Mouse (Mus musculus): ENCODE measurements around the gene Fxyd7. TPM values are rescaled to one million over a fixed set of nuclear protein-coding genes. Genes with fewer than 3 reads are reported as not detected.

The Fxyd7 gene
- polyA plus RNA-seq, 1 experiment from 2014 or later, result 20.0 TPM

- Histone ChIP-seq H3K36me3 (no peaks in the 10 kb centered on the region), H3K4me1 (peaks cover 40% of the 10 kb centered on the region), H3K9ac (no peak overlapping the region), H3K27ac (no peak overlapping the region), H3K27me3 (peaks cover 36% of the 10 kb centered on the region), H3K9me3 (no peaks in the 10 kb centered on the region), H3K4me2 (replicated peaks) (no peak overlapping the region), H3K4me3 (no peak overlapping the region)
- 79% methylated on average over 7 of the region's 7 CpGs for WGBS
- no peak for ATAC-seq (ENCODE audit: low FRiP score, low read depth)
Observed at GRCm38 (mm10) chr7:31056448-31056847, 5.2 kb upstream of the Fxyd7 start.

GRCm38 (mm10) chr7:31055883-31056282 is 4.6 kb upstream of the Fxyd7 start:
- Histone ChIP-seq H3K4me1 (peaks cover 46% of the 10 kb centered on the region), H3K9me3 (no peaks in the 10 kb centered on the region), H3K27me3 (peaks cover 41% of the 10 kb centered on the region), H3K9ac (no peak overlapping the region), H3K27ac (peak overlapping the region; percentile 22; the same call in 1 of the 2 replicates), H3K4me3 (no peak overlapping the region), H3K4me2 (replicated peaks) (peak overlapping the region; percentile 60; the same call in 1 of the 2 replicates), H3K36me3 (no peaks in the 10 kb centered on the region)
- ATAC-seq (ENCODE audit: low FRiP score, low read depth), result no peak
- 25% methylated on average over 3 of the region's 4 CpGs for WGBS

- peak; percentile 85 for ATAC-seq (ENCODE audit: low FRiP score, low read depth)
- Histone ChIP-seq H3K4me2 (replicated peaks) (peak overlapping the region; percentile 60), H3K9ac (peak overlapping the region; percentile 46; the same call in 1 of the 2 replicates), H3K9me3 (no peaks in the 10 kb centered on the region), H3K4me3 (peak overlapping the region; percentile 29), H3K4me1 (peaks cover 51% of the 10 kb centered on the region), H3K27ac (peak overlapping the region; percentile 63), H3K27me3 (peaks cover 46% of the 10 kb centered on the region), H3K36me3 (no peaks in the 10 kb centered on the region)
- WGBS, result 6% methylated on average over 10 of the region's 10 CpGs
Observed at GRCm38 (mm10) chr7:31055354-31055824, 4.1 kb upstream of the Fxyd7 start.

- 45% methylated on average over 11 of the region's 11 CpGs for WGBS
- peak overlapping the region; percentile 29 for H3K4me3 ChIP-seq
- peaks cover 57% of the 10 kb centered on the region for H3K4me1 ChIP-seq
- no peaks in the 10 kb centered on the region for H3K9me3 ChIP-seq
- H3K36me3 ChIP-seq, result no peaks in the 10 kb centered on the region
- peaks cover 52% of the 10 kb centered on the region for H3K27me3 ChIP-seq
- peak overlapping the region; percentile 60 for H3K4me2 ChIP-seq (replicated peaks)
- H3K9ac ChIP-seq, result peak overlapping the region; percentile 46
- H3K27ac ChIP-seq, result peak overlapping the region; percentile 63; the same call in 1 of the 2 replicates
- ATAC-seq (ENCODE audit: low FRiP score, low read depth), result peak; percentile 1; the same call in 1 of the 2 replicates
Observed at GRCm38 (mm10) chr7:31054661-31055320, 3.5 kb upstream of the Fxyd7 start.

- H3K9me3 ChIP-seq, result no peaks in the 10 kb centered on the region
- no peak for ATAC-seq (ENCODE audit: low FRiP score, low read depth)
- H3K27ac ChIP-seq, result no peak overlapping the region
- no peak overlapping the region for H3K9ac ChIP-seq
- peak overlapping the region; percentile 60 for H3K4me2 ChIP-seq (replicated peaks)
- no peaks in the 10 kb centered on the region for H3K36me3 ChIP-seq
- H3K4me3 ChIP-seq, result no peak overlapping the region
- peaks cover 60% of the 10 kb centered on the region for H3K27me3 ChIP-seq
- peaks cover 65% of the 10 kb centered on the region for H3K4me1 ChIP-seq
- 22% methylated on average over 10 of the region's 10 CpGs for WGBS
Observed at GRCm38 (mm10) chr7:31053882-31054447, 2.7 kb upstream of the Fxyd7 start.

GRCm38 (mm10) chr7:31052636-31053434 is 1.6 kb upstream of the Fxyd7 start:
- no peak overlapping the region for H3K27ac ChIP-seq
- H3K4me2 ChIP-seq (replicated peaks), result peak overlapping the region; percentile 60
- H3K9me3 ChIP-seq, result no peaks in the 10 kb centered on the region
- H3K36me3 ChIP-seq, result no peaks in the 10 kb centered on the region
- peak; percentile 13; the same call in 1 of the 2 replicates for ATAC-seq (ENCODE audit: low FRiP score, low read depth)
- H3K27me3 ChIP-seq, result peaks cover 71% of the 10 kb centered on the region
- H3K4me3 ChIP-seq, result peak overlapping the region; percentile 35
- 2% methylated on average over 34 of the region's 34 CpGs for WGBS
- no peak overlapping the region for H3K9ac ChIP-seq
- peaks cover 65% of the 10 kb centered on the region for H3K4me1 ChIP-seq

GRCm38 (mm10) chr7:31052251-31052635 is 976 bp upstream of the Fxyd7 start:
- H3K27ac ChIP-seq, result no peak overlapping the region
- H3K4me3 ChIP-seq, result peak overlapping the region; percentile 35
- no peak overlapping the region for H3K9ac ChIP-seq
- ATAC-seq (ENCODE audit: low FRiP score, low read depth), result no peak
- H3K4me2 ChIP-seq (replicated peaks), result peak overlapping the region; percentile 60
- H3K4me1 ChIP-seq, result peaks cover 65% of the 10 kb centered on the region
- peaks cover 76% of the 10 kb centered on the region for H3K27me3 ChIP-seq
- whole genome bisulfite sequencing, result 3% methylated on average over 22 of the region's 22 CpGs
- H3K9me3 ChIP-seq, result no peaks in the 10 kb centered on the region
- no peaks in the 10 kb centered on the region for H3K36me3 ChIP-seq

GRCm38 (mm10) chr7:31050921-31051320 is 346 bp downstream of the Fxyd7 start:
- peak overlapping the region; percentile 60 for H3K4me2 ChIP-seq (replicated peaks)
- peaks cover 65% of the 10 kb centered on the region for H3K4me1 ChIP-seq
- peak overlapping the region; percentile 48; the same call in 1 of the 2 replicates for H3K9ac ChIP-seq
- WGBS, result 2% methylated on average over 9 of the region's 9 CpGs
- no peaks in the 10 kb centered on the region for H3K9me3 ChIP-seq
- H3K27ac ChIP-seq, result no peak overlapping the region
- no peak for ATAC-seq (ENCODE audit: low FRiP score, low read depth)
- peak overlapping the region; percentile 35 for H3K4me3 ChIP-seq
- no peaks in the 10 kb centered on the region for H3K36me3 ChIP-seq
- peaks cover 83% of the 10 kb centered on the region for H3K27me3 ChIP-seq

GRCm38 (mm10) chr7:31050487-31050886 is 780 bp downstream of the Fxyd7 start:
- no peak overlapping the region for H3K27ac ChIP-seq
- peaks cover 86% of the 10 kb centered on the region for H3K27me3 ChIP-seq
- H3K4me2 ChIP-seq (replicated peaks), result peak overlapping the region; percentile 60
- H3K9me3 ChIP-seq, result no peaks in the 10 kb centered on the region
- peak overlapping the region; percentile 35 for H3K4me3 ChIP-seq
- no peaks in the 10 kb centered on the region for H3K36me3 ChIP-seq
- no peak for ATAC-seq (ENCODE audit: low FRiP score, low read depth)
- H3K4me1 ChIP-seq, result peaks cover 64% of the 10 kb centered on the region
- WGBS, result 6% methylated on average over 6 of the region's 6 CpGs
- peak overlapping the region; percentile 25; the same call in 1 of the 2 replicates for H3K9ac ChIP-seq

GRCm38 (mm10) chr7:31049846-31050281 is 1.4 kb downstream of the Fxyd7 start:
- Histone ChIP-seq H3K36me3 (no peaks in the 10 kb centered on the region), H3K4me2 (replicated peaks) (peak overlapping the region; percentile 60), H3K27ac (no peak overlapping the region), H3K27me3 (peaks cover 91% of the 10 kb centered on the region), H3K9me3 (no peaks in the 10 kb centered on the region), H3K4me1 (peaks cover 57% of the 10 kb centered on the region), H3K9ac (peak overlapping the region; percentile 25; the same call in 1 of the 2 replicates), H3K4me3 (peak overlapping the region; percentile 35)
- WGBS, result 2% methylated on average over 13 of the region's 15 CpGs
- ATAC-seq (ENCODE audit: low FRiP score, low read depth), result no peak

- H3K4me1 ChIP-seq, result peaks cover 52% of the 10 kb centered on the region
- H3K4me3 ChIP-seq, result peak overlapping the region; percentile 35
- ATAC-seq (ENCODE audit: low FRiP score, low read depth), result no peak
- no peaks in the 10 kb centered on the region for H3K9me3 ChIP-seq
- 20% methylated on average over 5 of the region's 5 CpGs for WGBS
- H3K27me3 ChIP-seq, result peaks cover 91% of the 10 kb centered on the region
- H3K9ac ChIP-seq, result no peak overlapping the region
- no peak overlapping the region for H3K27ac ChIP-seq
- peak overlapping the region; percentile 60 for H3K4me2 ChIP-seq (replicated peaks)
- no peaks in the 10 kb centered on the region for H3K36me3 ChIP-seq
Observed at GRCm38 (mm10) chr7:31049135-31049845, 2.0 kb downstream of the Fxyd7 start.
